Mouse (Mus musculus) CD4-positive helper T cell, adult 2 months (primary cell): Measurements from ENCODE around the gene Cnp.
"Not testable (repeated sequence)": the region's sequence is repeated elsewhere in the genome, so short reads cannot be mapped to it uniquely, and the experiment has no call there.

Experiments used
- DNase-seq: peaks from one replicate; pipeline ENCODE4 v3.0.0-alpha.2; 2012; ENCODE audit warnings: low read depth, missing footprints, low spot score

The Cnp gene

DNA sequence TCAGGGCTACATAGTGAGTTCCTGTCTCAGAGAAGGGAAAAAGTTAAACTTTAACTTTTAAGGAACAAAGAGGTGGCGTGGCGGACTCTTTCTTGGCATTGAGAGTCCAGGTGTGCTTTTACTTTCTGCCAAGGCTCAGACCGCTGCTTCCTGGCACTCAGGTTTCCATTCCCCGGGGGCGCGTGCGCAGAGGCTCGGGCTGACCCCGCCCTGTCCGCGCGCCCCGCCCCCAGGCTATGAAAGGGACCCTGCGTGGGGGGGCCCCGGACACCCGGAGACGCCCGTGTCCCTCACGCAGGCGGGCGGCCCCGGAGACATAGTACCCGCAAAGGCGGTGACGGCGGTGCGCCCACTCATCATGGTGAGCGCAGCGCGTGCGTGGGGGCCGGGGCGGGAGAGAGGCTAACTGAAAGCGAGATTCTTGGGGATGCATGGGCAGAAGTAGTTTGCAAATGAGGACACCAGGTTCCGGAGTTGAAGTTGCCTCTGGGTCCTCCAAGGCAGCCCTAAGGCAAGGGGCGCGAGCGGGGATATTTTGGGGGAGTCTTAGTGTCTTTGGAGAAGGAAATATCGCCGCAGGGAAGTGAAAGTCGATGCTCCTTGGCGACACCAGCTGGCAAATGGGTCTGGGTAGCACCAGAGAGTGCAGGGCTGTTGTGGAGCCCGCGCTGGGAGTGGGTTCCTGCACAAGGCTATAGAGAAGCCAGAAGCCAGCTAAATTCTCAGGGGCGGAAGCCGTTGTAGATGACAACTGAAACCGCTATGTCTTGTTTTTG is at the start of gene Cnp:
TSS of gene Cnp (plus strand) at position 197 of the 776 bp plus-strand sequence.
- DNase-seq: peak; percentile 87

DNA sequence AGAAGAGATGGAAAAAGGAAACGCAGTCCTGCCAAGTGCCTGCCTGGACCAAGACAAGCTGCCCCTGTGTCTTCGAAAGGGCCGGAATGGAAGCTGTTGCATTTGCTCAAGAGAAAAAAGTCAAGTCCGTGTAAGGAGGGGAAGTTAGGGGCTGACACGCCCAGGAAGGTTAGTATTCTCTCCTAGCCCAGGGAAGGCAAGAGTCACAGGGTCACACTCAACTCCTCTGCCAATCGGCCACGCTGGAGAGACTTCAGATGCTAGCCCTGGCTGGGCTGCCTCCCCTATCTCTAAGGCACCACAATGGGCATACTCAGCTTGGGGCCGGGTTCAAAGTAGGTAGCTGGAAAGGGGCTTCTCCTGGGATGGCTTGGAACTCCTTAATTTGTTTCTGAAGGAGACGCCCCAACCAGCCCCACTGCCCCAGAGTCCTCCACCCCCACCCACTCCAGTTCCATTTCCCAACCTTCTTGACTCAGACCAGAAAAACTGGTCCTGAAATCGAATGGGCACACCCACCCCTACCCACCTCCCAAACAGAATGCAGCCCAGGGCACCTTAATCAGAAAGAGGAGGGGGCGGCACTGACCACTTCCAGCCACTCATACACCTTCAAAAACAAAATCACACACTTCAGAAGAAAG is 49.6 kb upstream of the Cnp start:
- no peak for DNase-seq

DNA sequence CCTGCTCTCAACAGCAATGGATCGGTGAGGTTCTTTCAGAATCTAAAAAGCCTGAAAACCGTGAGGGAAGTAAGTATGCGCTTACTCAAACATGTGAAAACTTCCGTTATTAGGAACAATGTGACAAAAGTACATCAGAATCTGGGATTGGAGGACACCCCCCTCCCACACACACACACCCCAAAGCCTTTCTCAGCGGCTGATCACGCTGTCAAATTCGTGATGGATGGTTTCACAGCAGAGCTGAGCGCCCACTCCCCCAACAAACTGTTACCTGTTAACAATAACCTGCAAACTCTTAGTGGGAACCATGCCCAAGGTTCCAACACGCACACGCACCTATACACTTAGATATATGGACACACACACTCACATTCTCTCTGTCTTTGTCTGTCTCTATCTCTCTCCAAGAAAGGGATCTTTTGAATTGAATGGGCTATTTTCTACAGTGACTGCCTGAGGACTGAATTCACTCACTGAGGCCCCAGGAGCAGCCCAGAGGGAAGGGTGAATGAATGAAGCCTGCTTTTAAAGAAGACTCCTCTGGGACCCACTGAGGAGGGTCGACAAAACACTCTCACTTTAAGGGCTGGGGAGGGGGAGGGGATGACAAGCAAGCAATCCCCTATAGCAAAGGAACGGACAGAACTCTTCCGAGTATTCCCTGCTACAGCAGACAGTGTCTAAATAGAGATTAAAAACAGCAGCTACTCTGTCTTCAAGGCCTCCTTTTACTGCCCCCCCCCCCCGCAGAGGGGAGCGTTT is 48.5 kb upstream of the Cnp start:
- no peak for DNase-seq

DNA sequence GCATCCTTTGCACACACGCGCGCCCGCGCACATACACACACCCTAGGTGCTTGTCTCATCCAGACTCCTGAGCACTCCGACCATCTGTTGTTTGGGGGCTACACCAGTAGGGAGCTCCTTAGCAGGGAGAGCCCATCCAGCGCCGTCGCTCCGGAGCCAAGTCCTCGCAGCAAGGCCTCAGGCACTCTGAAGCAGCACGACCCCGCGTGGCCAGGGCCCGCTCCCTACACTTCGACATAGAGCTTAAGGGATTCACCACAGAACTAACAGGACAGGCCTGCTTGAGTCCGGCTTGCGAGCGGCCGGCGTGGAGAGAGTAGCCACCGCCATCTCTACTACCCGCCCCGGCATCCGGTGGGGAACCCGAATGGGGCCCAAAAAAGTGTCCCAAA is 47.6 kb upstream of the Cnp start:
- peak; percentile 59 for DNase-seq

DNA sequence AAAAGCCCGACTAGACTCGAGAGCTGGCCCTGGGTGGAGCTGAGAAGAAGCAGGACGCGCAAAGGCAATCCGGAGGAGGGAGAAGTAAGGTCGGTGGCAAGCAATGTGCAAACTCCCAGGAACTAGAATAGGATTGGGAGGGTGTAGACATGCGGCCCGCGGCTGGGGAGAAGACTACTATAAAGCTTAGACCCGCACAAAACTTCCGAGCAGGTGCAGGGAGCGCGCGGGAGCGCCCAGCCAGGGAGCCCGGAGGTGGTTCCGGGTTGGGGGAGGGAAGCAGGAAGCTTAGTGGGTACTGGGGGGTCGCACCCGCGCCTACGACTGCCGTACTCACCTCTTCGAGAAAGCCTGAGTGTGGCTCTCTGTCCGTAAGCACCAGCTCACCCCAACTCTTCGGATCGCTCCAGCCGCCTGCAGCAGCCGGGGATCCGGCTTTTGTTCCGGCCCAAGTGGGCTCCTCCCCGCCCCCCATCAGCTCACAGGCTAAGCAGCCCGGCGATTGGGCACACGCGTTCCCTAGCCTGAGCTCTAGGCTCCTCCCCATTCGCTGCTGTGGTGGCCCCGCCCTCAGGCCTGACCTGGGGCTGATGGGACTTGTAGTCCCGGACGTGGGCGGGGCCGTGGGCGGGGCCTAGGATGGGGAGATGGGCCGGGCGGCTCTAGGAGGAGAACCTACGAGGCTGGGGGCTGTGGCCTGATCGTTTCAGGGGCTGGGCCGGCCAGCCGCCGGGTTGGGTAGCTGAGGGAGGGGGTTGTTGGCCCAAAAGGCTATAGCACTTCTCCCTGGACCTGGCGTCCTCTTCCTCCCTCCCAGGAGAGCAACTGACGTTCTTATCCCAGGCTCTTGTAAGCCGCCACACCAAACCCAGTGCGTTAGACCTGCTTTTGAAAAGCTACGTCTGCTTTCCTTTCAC is 47.0 kb upstream of the Cnp start, which contains the start of gene Acly:
TSS of gene Acly (minus strand) at position 543 of the 917 bp plus-strand sequence.
- peak; percentile 99 for DNase-seq

DNA sequence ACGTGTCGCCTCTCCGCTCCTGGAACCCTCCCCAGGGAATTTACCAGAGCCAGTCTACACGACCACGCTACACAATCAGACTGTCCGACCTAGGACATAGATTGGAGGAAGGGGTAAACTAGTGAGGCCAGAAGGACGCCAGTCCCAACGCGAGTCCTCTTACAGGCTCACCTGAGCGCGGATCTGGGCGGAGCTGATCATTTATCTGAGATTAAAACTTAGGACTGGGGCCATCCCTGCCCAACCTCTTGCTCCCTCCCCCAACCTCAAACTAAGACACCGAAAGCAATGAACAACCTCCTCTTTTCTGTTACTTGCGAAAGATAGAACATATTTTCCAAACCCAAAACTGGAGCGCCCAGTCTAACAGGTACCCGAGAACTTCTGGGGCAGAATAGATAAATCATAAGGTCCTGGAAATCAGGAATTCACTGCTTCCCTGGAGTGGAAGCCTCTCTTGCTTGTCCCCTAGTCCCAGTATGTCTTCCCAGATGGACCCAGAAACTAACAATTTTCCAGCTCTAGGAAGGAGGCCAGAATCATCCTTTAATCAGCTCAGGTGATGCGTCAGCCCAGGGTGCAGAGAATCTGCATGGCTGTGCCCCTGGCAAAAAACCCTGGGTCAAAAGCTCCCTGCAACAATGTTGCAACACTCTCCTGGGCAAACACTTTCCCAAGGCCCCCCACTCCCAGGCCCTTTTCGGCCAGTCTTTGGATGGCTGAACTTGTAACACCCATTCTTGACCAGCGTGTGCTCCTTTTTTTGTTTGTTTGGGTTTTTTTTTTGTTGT is 46.1 kb upstream of the Cnp start:
- no peak for DNase-seq

DNA sequence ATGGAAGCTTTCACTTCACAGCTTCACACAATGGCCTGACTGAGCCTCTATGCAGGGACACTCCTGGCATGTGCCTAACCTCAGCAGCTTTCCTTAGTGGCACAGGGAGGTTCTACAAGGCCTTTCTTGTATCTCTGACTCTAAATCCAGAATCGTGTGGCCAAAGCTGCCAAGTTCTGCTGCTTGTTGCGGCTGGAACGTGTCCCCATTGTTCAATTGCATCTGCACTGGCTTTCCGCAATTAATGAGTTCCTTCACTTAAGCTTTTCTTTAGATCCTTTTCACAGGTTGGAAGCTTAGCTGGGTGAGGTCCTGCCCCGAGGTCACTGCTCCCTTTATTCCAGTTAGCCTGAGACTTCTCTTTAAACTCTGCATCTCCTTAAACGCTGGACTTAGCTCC is 40.8 kb upstream of the Cnp start:
- DNase-seq: no peak

DNA sequence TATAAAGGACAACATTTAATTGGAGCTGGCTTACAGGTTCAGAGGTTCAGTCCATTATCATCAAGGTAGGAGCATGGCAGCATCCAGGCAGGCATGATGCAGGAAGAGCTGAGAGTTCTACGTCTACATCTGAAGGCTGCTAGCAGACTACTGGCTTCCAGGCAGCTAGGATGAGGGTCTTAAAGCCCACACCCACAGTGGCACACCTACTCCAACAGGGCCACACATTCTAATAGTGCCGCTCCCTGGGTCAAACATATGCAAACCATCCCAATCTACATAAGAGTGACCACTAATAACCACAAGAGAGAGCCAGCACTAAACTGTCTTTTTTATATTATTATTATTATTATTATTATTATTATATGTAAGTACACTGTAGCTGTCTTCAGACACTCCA is 40.3 kb upstream of the Cnp start:
- not testable (repeated sequence) for DNase-seq

DNA sequence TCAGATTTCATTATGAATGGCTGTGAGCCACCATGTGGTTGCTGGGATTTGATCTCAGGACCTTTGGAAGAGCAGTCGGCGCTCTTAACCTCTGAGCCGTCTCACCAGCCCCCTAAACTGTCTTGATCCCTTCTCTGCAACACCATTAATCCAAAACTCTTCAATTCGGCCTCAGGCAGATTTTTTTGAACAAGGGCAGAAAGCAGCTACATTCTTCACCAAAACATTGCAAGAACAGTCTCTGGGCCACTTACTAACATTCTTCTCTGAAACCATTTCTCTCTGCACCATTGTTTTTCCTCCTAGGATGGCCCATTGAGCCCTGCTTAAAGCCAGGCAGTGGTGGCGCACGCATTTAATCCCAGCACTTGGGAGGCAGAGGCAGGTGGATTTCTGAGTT is 39.9 kb upstream of the Cnp start:
- DNase-seq: not testable (repeated sequence)

DNA sequence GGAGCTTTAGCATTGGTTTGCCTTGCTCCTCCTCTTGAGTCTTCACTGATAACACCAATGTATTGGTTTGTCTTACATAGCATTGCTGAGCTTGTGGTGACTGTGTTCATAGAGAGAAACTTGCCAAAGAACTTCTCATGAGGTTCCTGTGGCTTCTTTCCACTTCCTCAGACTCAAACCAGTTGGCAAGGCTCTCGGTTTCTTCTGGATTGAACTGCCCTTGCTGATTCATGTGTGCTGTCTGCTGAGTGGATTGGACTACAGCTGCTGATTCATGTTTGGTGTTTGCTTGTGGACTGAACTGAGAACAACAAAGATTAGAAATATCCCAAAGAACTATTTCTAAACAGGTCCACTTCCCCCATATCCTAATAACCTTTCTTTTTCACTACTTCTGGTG is 38.7 kb upstream of the Cnp start:
- DNase-seq: no peak

DNA sequence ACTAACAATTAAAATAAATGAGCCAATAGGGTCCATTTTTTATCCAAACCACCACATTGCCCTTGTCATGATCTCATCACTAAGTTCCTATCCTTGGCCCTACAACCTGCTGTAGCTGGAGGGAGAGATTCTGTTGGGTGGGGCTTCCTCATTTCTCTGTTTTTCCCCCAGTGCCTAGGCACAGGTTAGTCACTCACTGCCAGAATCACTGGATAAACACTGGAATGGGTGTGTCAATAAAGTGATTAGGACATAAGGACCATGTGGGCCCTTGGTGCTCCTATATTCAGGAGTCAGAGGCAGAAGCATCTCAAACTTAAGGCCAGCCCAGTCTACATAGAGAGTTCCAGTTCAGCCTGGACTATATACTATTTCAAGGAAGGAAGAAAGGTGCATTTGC is 38.2 kb upstream of the Cnp start:
- no peak for DNase-seq

DNA sequence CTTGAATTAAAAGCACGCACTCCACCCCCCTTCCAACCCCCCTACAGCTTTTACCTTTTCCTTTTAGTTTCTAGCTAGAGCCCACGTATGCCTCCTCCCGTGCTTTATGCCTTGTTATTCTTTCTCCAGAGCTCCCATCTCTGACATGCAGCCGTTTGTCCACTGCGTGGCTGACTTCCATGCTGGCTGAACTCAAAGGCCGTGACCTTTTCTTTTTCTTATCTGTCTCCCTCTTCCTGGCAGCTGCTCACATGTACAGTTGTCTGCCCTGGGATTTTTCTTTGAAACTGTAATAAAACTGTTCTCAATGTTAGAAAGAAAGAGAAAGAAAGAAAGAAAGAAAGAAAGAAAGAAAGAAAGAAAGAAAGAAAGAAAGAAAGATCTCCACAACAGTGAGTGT is 33.7 kb upstream of the Cnp start:
- no peak for DNase-seq

DNA sequence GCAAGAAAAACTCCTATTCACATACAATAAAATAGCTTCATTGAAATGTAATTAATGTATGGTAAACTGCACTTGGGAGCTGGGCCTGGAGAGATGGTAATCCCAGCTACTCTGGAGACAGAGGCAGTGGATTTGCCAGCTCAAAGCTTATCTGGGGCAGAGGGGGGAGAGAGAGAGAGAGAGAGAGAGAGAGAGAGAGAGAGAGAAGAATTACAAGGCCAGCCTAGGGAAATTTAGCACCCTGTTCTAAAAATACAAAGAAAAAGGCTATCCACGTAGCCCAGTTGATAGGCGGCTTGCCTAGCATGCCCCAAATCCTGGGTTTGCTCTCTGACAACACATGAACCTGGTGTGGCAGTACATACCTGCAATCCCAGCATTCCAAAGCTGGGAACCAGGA is 33.1 kb upstream of the Cnp start:
- DNase-seq: no peak

DNA sequence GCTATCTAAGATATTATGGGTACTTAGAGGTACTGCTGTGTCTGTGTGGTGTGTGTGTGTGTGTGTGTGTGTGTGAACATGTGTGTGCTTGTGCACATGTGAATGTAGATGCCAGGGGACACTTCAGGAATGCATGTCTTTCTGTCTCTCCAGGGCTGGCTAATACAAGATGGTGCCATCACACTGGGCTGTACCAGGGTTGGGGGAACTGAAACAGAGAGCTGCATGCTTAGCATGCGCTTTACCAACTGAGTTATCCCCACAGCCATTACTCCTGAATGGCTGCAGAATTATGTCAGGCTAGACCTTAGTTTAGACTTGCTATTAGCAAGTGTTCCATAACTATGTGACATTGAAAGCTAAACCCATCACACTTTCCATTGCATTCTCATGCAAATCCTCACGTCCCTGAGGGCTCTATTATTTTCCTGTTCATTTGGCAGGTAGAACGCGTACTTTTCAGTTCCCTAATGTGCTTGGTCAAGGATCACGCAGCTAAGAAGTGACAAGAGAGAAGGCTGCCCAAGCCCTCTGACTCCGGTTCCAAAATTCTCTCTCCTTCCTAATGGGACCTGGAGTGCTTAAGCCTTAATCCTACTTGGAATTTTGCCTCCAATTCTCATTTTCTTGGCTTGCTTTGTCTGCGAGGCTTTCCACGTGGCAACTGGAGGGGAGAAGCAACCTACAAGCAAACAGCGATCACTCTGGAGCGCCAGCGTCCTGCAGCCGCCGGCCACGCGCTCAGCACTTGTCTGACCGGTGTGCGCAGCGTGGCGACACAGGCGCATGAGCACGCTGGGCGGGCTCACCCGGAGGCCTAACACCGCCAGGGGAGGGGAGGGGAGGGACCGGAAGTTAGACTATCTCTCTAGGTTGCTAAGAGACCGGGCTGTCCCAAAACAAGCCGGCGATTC is 29.6 kb upstream of the Cnp start, which contains the start of gene Ttc25:
TSS of gene Ttc25 (plus strand) at position 776 of the 914 bp plus-strand sequence.
- DNase-seq: peak; percentile 87

DNA sequence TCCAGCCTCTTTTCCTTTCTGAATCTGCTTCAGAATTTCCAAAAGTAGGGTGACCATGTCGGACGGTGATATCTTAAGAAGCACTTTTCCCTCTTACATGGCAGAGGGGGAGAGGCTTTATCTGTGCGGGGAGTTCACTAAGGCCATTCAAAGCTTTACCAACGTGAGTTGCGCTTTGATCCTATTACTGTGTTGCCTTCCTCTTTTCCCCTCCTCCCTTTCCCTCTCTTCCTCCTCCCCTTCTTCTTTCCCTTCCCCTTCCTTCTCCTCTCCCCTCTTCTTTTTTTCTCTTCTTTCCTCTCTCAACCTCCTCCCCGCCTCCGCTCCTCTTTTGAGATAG is 29.0 kb upstream of the Cnp start:
- no peak for DNase-seq

DNA sequence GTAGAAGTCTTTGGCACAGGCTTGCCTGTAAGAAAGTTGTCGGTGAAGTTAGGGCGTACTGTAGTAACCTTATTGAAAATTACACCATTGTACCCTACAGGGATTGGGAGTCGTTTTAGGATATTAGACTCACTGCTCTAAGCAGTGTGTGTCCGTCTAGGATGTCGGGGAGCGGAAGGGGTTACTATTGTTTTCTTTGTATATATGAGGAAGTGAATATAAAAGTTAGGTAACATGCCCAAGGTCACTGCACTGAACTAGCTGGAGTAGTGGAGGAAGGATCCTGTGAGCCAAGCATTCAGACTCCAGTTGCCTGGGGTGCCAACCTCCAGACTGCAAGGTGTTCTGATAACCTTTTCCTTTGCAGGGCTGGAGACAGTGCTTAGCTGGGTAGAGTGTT is 27.7 kb upstream of the Cnp start:
- no peak for DNase-seq

DNA sequence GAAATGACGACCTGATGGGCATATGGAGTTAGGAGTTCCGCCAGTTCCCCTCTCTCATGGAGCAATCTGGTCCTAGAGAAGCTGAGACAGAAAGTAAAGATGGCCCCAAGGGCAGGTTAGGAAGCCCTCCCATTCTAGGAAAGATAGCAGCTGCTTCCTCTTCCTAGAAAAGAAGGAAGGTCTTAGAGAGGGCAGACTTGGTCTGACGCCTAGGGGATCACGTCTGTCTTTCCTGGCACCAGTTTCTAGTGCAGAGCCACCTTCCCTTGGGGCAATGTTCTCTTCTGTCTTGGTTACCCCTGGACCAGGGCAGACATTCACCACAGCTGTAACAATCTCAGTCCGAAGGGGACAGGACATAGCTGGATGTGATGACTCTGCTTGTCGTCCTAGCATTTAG is 26.6 kb upstream of the Cnp start:
- no peak for DNase-seq

DNA sequence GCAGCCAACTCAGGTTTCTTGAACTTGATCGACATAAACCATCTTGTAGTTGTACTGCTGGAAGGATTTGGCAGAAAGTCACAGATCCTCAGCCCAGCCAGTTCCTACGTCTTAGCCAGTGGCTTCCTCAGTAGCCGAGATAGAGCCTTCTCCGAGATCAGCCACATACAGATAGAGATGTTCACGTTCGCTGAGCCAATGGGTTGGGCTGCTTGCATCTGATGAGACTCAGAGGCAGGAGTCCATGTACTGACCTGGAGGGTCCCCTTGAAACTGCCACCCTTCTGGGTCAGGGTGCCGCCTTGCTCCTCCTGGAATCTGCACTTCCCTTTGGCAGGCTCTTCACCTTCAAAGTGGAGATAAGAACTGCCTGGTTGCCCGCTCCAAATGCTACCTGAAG is 25.2 kb upstream of the Cnp start:
- DNase-seq: no peak

DNA sequence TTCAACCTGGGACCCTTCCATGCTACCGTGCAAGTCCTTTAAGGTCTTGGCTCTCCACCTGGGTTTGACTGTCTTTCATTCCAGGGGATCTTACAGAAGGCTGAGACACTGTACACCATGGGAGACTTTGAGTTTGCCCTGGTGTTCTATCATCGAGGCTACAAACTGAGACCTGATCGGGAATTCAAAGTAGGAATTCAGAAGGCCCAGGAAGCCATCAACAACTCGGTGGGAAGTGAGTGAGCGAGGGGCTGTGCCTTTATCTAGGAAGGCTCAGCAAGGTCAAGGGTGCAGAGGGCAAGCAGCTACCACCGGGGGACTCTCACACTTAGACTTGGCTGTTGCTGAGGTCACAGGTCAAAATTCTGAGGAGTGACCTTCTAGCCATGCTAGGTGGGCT is 24.6 kb upstream of the Cnp start:
- no peak for DNase-seq

DNA sequence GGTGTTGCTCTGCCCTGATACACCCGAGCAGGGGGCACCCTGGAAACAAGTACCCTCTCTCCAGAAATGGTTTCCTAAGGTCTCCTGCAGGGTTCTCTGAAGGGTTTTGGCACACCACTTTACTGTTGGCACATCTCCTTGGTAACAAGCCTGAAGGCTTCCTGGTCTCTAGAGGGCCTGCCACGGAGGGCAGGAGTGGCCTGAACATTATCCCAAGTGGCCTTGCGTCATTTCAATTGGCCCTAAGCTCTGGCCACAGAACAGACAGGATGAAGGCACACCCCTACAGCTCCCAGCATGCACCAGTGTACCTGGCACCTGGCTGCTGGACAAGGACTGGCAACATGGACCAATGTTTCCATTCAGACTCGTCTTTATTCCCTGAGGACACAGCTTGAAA is 21.9 kb upstream of the Cnp start:
- no peak for DNase-seq
